Mouse (Mus musculus) midbrain, embryonic 14.5 days (tissue): ENCODE data around the gene Trhr2. TPM values are rescaled to one million over a fixed set of nuclear protein-coding genes. Genes with fewer than 3 reads are reported as not detected.

ENCODE experiments used
- ATAC-seq: fragments of 200-750 bp; cut with Nextera tagmentation; 2 replicates; pipeline ENCODE4 v1.8.0; 2017; ENCODE audit warnings: moderate number of reproducible peaks, moderate library complexity; ENCODE audit not compliant: low FRiP score, low TSS enrichment
- DNase-seq: peaks from one replicate; pipeline ENCODE4 v3.0.0-alpha.2; 2015
- H3K27ac ChIP-seq: fragments of 300-500 bp; sonication (generic); replicated peaks from 2 replicates; pipeline ENCODE4 v1.5.1; 2014; ENCODE audit warnings: mild to moderate bottlenecking, low read depth, low read length, moderate library complexity
- H3K27me3 ChIP-seq: fragments of 300-500 bp; sonication (generic); 2 replicates; pipeline ENCODE4 v1.6.1; 2014; ENCODE audit warnings: low read length, control low read depth, mixed read lengths; ENCODE audit not compliant: control insufficient read depth, insufficient read depth
- H3K36me3 ChIP-seq: fragments of 300-500 bp; sonication (generic); 2 replicates; pipeline ENCODE4 v1.6.1; 2014; ENCODE audit warnings: low read length, control low read depth; ENCODE audit not compliant: control insufficient read depth, insufficient read depth
- H3K4me1 ChIP-seq: fragments of 300-500 bp; sonication (generic); 2 replicates; pipeline ENCODE4 v1.6.1; 2014; ENCODE audit warnings: mild to moderate bottlenecking, antibody characterized with exemption, low read length, control low read depth; ENCODE audit not compliant: control insufficient read depth, insufficient read depth
- H3K4me2 ChIP-seq: fragments of 300-500 bp; sonication (generic); 2 replicates; pipeline ENCODE4 v1.6.1; 2014; ENCODE audit warnings: mild to moderate bottlenecking, low read length, moderate library complexity
- H3K4me3 ChIP-seq: fragments of 300-500 bp; sonication (generic); replicated peaks from 2 replicates; pipeline ENCODE4 v1.5.1; 2014; ENCODE audit warnings: low read depth, low read length
- H3K9ac ChIP-seq: fragments of 300-500 bp; sonication (generic); replicated peaks from 2 replicates; pipeline ENCODE4 v1.6.1; 2014; ENCODE audit warnings: mild to moderate bottlenecking, low read length, moderate library complexity
- H3K9me3 ChIP-seq: fragments of 300-500 bp; sonication (generic); 2 replicates; pipeline ENCODE4 v1.6.1; 2016; ENCODE audit warnings: low read length, control low read depth, mixed read lengths; ENCODE audit not compliant: control insufficient read depth
- WGBS: fragments of 180-500 bp; shearing (Covaris S2); extraction: QIAGEN DNeasy Blood & Tissue Kit; methylation state at CpG from one replicate; pipeline ENCODE4 v1.1.7; 2014; 5-methylcytosine and 5-hydroxymethylcytosine counted together
- polyA plus RNA-seq: library from polyadenylated mRNA; unstranded; fragments of >200 nt; fragmentation: Nextera tagmentation; extraction: Ambion mirVana; gene quantifications from 2 replicates; pipeline ENCODE4 v1.2.1, GENCODE M21; 2014

The Trhr2 gene
- polyA plus RNA-seq, 1 experiment from 2014 or later: not detected

DNA sequence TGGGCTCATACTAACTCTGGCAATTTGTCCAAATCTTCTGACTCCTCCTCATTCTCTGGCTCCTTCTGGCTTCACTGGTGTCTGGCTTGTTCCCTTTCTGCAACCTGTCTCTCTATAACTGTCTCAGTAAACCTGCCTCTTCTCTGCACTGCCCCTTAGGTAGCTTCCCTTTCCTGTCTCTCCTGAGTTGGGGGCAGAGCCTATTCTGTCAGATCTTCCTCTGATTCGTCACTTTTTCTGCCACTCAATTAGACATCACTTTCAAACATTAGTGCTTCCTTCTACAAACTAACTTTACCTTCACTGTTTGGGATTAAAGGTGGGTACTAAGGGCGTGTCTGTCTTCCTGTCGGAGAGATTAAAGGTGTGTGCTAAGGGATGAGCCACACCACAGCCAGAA is 19.8 kb downstream of the Trhr2 start:
- 80% methylated on average over 3 of the region's 3 CpGs for WGBS
- Histone ChIP-seq H3K9ac (no peak overlapping the region), H3K27ac (no peak overlapping the region), H3K9me3 (no peaks in the 10 kb centered on the region), H3K36me3 (no peaks in the 10 kb centered on the region), H3K27me3 (peaks cover 39% of the 10 kb centered on the region), H3K4me3 (no peak overlapping the region), H3K4me2 (no peak overlapping the region), H3K4me1 (peaks cover 30% of the 10 kb centered on the region)
- no peak for DNase-seq
- ATAC-seq: no peak

GRCm38 (mm10) chr8:122338852-122339251 is 21.7 kb downstream of the Trhr2 start:
- H3K27ac ChIP-seq: no peak overlapping the region
- DNase-seq (no peak), ATAC-seq (no peak)
- H3K4me1 ChIP-seq: peaks cover 24% of the 10 kb centered on the region
- H3K9me3 ChIP-seq: no peaks in the 10 kb centered on the region
- peaks cover 58% of the 10 kb centered on the region for H3K27me3 ChIP-seq
- H3K9ac ChIP-seq: no peak overlapping the region
- 47% methylated on average over 6 of the region's 6 CpGs for WGBS
- no peak overlapping the region for H3K4me2 ChIP-seq
- H3K4me3 ChIP-seq: no peak overlapping the region
- H3K36me3 ChIP-seq: no peaks in the 10 kb centered on the region

GRCm38 (mm10) chr8:122336251-122336910 is 24.2 kb downstream of the Trhr2 start:
- DNase-seq: peak; percentile 84
- H3K9ac ChIP-seq: peak overlapping the region; percentile 48
- H3K9me3 ChIP-seq: no peaks in the 10 kb centered on the region
- peaks cover 51% of the 10 kb centered on the region for H3K27me3 ChIP-seq
- no peak overlapping the region for H3K27ac ChIP-seq
- peak overlapping the region; percentile 82 for H3K4me2 ChIP-seq
- peaks cover 13% of the 10 kb centered on the region; the same call in 1 of the 2 replicates for H3K4me1 ChIP-seq
- 2% methylated on average over 78 of the region's 81 CpGs for WGBS
- peak overlapping the region; percentile 49 for H3K4me3 ChIP-seq
- H3K36me3 ChIP-seq: no peaks in the 10 kb centered on the region
- ATAC-seq: peak; percentile 65

DNA sequence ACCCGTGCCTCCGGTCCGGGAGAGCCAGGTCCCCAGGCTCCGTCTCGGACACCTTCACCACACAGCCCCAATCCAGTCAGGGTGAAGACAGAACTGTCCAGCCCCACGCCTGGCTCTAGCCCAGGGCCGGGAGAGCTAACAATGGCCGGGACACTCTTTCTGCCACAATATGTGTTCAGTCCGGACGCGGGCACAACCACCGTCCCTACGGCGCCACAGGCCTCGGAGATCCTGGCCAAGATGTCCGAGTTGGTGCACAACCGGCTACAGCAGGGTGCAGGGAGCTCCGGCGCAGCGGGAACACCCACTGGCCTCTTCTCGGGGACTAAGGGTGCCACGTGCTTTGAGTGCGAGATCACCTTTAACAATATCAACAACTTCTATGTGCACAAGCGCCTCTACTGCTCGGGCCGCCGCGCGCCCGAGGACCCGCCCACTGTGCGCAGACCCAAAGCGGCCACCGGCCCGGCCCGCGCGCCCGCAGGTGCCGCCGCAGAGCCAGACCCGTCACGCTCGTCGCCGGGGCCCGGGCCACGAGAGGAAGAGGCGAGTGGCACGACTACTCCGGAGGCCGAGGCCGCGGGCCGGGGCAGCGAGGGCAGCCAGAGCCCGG is 24.8 kb downstream of the Trhr2 start:
- DNase-seq: peak; percentile 48
- Histone ChIP-seq H3K4me3 (peak overlapping the region; percentile 49), H3K36me3 (no peaks in the 10 kb centered on the region), H3K9ac (peak overlapping the region; percentile 48), H3K27me3 (peaks cover 48% of the 10 kb centered on the region), H3K9me3 (no peaks in the 10 kb centered on the region), H3K27ac (no peak overlapping the region), H3K4me1 (peaks cover 13% of the 10 kb centered on the region; the same call in 1 of the 2 replicates), H3K4me2 (peak overlapping the region; percentile 82)
- WGBS: 6% methylated on average over 55 of the region's 57 CpGs
- 0 out of 2 replicates have a peak, but pooled peaks have one; percentile 28 for ATAC-seq

- 84% methylated on average over 13 of the region's 13 CpGs for whole genome bisulfite sequencing
- Histone ChIP-seq H3K27me3 (peaks cover 48% of the 10 kb centered on the region), H3K4me1 (peaks cover 18% of the 10 kb centered on the region; the same call in 1 of the 2 replicates), H3K9me3 (no peaks in the 10 kb centered on the region), H3K4me3 (0 out of 2 replicates have a peak overlapping the region, but pooled peaks have one; percentile 49), H3K9ac (peak overlapping the region; percentile 48; the same call in 1 of the 2 replicates), H3K4me2 (peak overlapping the region; percentile 82), H3K27ac (no peak overlapping the region), H3K36me3 (no peaks in the 10 kb centered on the region)
- ATAC-seq (no peak), DNase-seq (no peak)
Observed at GRCm38 (mm10) chr8:122334791-122335490, 25.6 kb downstream of the Trhr2 start.

DNA sequence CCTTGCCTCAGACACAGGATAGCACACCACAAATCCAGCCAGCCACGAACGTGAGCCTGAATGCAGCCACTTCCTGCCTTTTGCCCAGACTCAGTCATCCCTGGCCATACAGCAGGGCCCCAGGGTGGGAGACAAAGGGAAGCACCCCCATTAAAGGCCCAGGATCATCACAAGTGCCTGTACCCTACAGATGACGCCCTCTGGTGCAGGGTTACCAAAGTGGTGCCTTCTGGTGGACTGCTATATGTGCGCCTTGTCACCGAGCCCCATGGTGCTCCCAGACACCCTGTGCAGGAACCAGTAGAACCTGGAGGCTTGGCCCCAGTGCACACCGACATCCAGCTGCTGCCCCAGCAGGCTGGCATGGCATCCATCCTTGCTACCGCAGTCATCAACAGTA is 27.0 kb downstream of the Trhr2 start:
- H3K36me3 ChIP-seq: no peaks in the 10 kb centered on the region
- no peak overlapping the region for H3K4me3 ChIP-seq
- H3K27ac ChIP-seq: no peak overlapping the region
- peaks cover 30% of the 10 kb centered on the region for H3K4me1 ChIP-seq
- H3K9me3 ChIP-seq: no peaks in the 10 kb centered on the region
- ATAC-seq: no peak
- WGBS: 75% methylated on average over 7 of the region's 7 CpGs
- peaks cover 43% of the 10 kb centered on the region for H3K27me3 ChIP-seq
- no peak overlapping the region for H3K4me2 ChIP-seq
- no peak for DNase-seq
- H3K9ac ChIP-seq: no peak overlapping the region

- Histone ChIP-seq H3K4me1 (peaks cover 34% of the 10 kb centered on the region), H3K9ac (no peak overlapping the region), H3K27ac (no peak overlapping the region), H3K36me3 (no peaks in the 10 kb centered on the region), H3K9me3 (no peaks in the 10 kb centered on the region), H3K27me3 (peaks cover 37% of the 10 kb centered on the region), H3K4me2 (no peak overlapping the region), H3K4me3 (no peak overlapping the region)
- 65% methylated on average over 6 of the region's 6 CpGs for WGBS
- DNase-seq: peak; percentile 87
- no peak for ATAC-seq
Observed at GRCm38 (mm10) chr8:122332753-122333506, 27.6 kb downstream of the Trhr2 start.

GRCm38 (mm10) chr8:122331134-122331523 is 29.4 kb downstream of the Trhr2 start:
- WGBS: 58% methylated on average over 3 of the region's 3 CpGs
- peaks cover 31% of the 10 kb centered on the region for H3K4me1 ChIP-seq
- DNase-seq (no peak), ATAC-seq (no peak)
- peaks cover 21% of the 10 kb centered on the region for H3K27me3 ChIP-seq
- H3K36me3 ChIP-seq: no peaks in the 10 kb centered on the region
- H3K4me3 ChIP-seq: no peak overlapping the region
- no peak overlapping the region for H3K9ac ChIP-seq
- no peak overlapping the region for H3K4me2 ChIP-seq
- H3K9me3 ChIP-seq: no peaks in the 10 kb centered on the region
- H3K27ac ChIP-seq: peak overlapping the region; percentile 55; the same call in 1 of the 2 replicates
